Mouse (Mus musculus) stomach, postnatal 0 days (tissue): ENCODE measurements around the gene Sesn1.

Source experiments
- CTCF ChIP-seq: IDR thresholded peaks from 2 replicates; pipeline ENCODE4 v1.5.1; 2016; ENCODE audit warnings: antibody characterized with exemption, low read depth, mild to moderate bottlenecking, moderate library complexity
- EP300 ChIP-seq: optimal IDR thresholded peaks from 2 replicates; pipeline ENCODE3; 2016; ENCODE audit warnings: antibody characterized with exemption

GRCm38 (mm10) chr10:41887080-41887821 is 77.5 kb downstream of the Sesn1 start:
- TF ChIP-seq CTCF (no peak), EP300 (no peak)
